Mouse (Mus musculus): ENCODE measurements around the gene Ndufb4. TPM values are rescaled to one million over a fixed set of nuclear protein-coding genes. Genes with fewer than 3 reads are reported as not detected.
"Not testable (repeated sequence)": the region's sequence is repeated elsewhere in the genome, so short reads cannot be mapped to it uniquely, and the experiment has no call there.

The Ndufb4 gene
- polyA plus RNA-seq (2016; fragmentation: Nextera tagmentation; extraction: Ambion mirVana), result 60.6 and 66.1 TPM in 2 replicates

DNA sequence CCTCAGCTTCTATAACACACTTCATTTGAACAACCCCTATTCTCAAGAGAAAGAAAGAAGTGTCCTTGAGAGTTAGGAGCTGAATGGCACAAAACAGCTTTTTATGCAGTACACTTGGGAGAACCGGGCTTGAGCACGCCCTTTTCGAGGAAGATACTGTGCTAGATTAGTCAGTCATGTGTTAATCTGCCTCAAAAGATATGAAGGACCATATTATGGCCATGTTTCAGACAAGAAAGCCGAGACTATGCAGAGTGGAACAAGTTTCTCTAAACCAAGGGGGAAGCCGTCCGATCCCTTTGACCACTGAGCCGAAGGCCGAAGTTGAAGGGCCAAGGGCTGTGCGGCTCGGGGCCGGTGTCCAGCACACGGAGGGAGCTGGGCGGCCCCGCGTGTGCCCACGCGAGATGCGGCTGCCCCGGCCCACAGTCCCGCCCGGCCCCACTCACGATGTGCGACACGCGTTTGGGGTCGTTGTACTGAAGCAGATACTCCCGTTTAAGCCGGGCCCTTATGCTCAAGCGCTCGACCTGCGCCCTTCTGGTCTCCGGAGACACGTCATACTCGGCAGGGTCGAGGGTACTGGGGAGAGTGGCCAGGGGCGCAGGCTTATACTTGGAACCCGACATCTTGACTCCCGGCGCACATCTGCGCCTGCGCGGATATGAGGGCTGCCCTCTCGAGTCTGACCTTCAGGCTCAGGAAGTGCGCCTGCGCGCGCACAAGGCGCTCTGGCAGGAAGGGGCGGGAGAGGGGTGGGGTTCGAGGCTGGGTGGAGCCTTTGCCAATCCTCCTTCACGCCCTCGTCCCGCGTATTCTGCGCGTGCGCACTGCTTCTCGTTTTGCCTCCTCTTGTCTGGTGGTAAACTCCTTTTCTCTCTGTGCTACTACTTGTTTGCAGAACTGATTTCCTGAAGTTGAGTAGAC lies at the start of gene Ndufb4:
TSS of gene Ndufb4 (minus strand) at position 723 of the 927 bp plus-strand sequence.
- peak; percentile 89 for ATAC-seq (ENCODE audit: insufficient number of reproducible peaks, insufficient read depth, low FRiP score, low TSS enrichment)
- Histone ChIP-seq H3K9ac (peak within 1 kb of the TSS; percentile 78), H3K36me3 (0 out of 2 replicates have a peak, but pooled peaks cover 6% of the 10 kb centered on the region), H3K4me3 (peak within 1 kb of the TSS; percentile 63), H3K27me3 (no peaks in the 10 kb centered on the region), H3K27ac (peak within 1 kb of the TSS; percentile 48), H3K4me1 (peaks cover 11% of the 10 kb centered on the region; the same call in 1 of the 2 replicates), H3K9me3 (no peaks in the 10 kb centered on the region), H3K4me2 (replicated peaks) (peak within 1 kb of the TSS; percentile 59)
- under 1% methylated on average over 57 of the region's 58 CpGs for WGBS

DNA sequence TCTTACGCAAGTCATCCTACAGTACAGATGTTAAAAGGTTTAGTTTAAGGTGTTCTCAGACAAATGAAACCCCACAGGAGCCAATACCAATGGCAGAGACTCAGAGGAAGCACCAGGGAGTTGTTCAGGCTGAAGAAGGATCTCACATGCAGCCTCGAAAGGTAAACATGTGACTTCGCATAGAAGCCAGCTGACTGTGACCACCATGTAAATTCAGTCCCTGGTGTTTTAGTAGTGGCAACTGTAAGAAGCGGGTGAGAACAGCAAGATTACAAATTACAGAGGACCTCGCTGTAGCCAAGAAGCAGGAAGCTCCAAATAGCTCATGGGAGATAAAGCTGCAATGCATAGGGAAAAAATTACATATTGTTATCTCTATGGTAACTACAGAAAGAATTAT lies 49.6 kb upstream of the Ndufb4 start:
- no peak overlapping the region for H3K27ac ChIP-seq
- peaks cover 2% of the 10 kb centered on the region; the same call in 1 of the 2 replicates for H3K4me1 ChIP-seq
- no peak for ATAC-seq (ENCODE audit: insufficient number of reproducible peaks, insufficient read depth, low FRiP score, low TSS enrichment)
- H3K4me2 ChIP-seq (replicated peaks), result no peak overlapping the region
- no peaks in the 10 kb centered on the region for H3K27me3 ChIP-seq
- H3K4me3 ChIP-seq, result no peak overlapping the region
- WGBS, result 82% methylated on average over 5 of the region's 5 CpGs
- H3K9me3 ChIP-seq, result no peaks in the 10 kb centered on the region
- no peaks in the 10 kb centered on the region for H3K36me3 ChIP-seq
- H3K9ac ChIP-seq, result no peak overlapping the region

- not testable (repeated sequence) for ATAC-seq (ENCODE audit: insufficient number of reproducible peaks, insufficient read depth, low FRiP score, low TSS enrichment); H3K27ac ChIP-seq; H3K9me3 ChIP-seq; H3K4me3 ChIP-seq; H3K36me3 ChIP-seq; H3K9ac ChIP-seq; H3K4me2 ChIP-seq (replicated peaks); H3K27me3 ChIP-seq; H3K4me1 ChIP-seq
These were observed 45.8 kb upstream of the Ndufb4 start for GRCm38 (mm10) chr16:37700071-37700470.

DNA sequence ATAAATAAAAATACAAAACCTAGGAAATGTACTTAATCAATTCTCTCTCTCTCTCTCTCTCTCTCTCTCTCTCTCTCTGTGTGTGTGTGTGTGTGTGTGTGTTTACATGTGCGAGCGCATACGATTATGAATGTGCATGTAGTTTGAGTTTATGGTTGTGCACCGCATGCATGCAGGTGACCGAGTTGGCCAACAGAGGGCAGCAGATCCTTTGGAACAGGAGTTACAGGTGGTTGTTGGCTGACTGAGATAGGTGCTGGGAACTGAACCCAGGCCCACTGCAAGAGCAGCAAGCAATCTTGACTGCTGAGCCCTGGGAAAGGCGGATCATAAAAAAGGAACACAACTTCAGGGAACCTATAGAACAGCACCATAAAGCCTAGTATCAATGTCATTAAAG lies 44.5 kb upstream of the Ndufb4 start:
- Histone ChIP-seq H3K27ac (no peak overlapping the region), H3K4me1 (no peaks in the 10 kb centered on the region), H3K36me3 (no peaks in the 10 kb centered on the region), H3K27me3 (no peaks in the 10 kb centered on the region), H3K9me3 (no peaks in the 10 kb centered on the region), H3K4me3 (no peak overlapping the region), H3K9ac (no peak overlapping the region), H3K4me2 (replicated peaks) (no peak overlapping the region)
- 95% methylated on average over 6 of the region's 6 CpGs for WGBS
- ATAC-seq (ENCODE audit: insufficient number of reproducible peaks, insufficient read depth, low FRiP score, low TSS enrichment), result no peak

- H3K9ac ChIP-seq, result no peak overlapping the region
- H3K27me3 ChIP-seq, result no peaks in the 10 kb centered on the region
- no peaks in the 10 kb centered on the region for H3K4me1 ChIP-seq
- H3K27ac ChIP-seq, result no peak overlapping the region
- ATAC-seq (ENCODE audit: insufficient number of reproducible peaks, insufficient read depth, low FRiP score, low TSS enrichment), result no peak
- H3K36me3 ChIP-seq, result no peaks in the 10 kb centered on the region
- no peak overlapping the region for H3K4me2 ChIP-seq (replicated peaks)
- no peak overlapping the region for H3K4me3 ChIP-seq
- no peaks in the 10 kb centered on the region for H3K9me3 ChIP-seq
- 88% methylated on average over 5 of the region's 5 CpGs for WGBS
These were observed 43.0 kb upstream of the Ndufb4 start for GRCm38 (mm10) chr16:37697271-37697670.

- peaks cover 26% of the 10 kb centered on the region for H3K4me1 ChIP-seq
- no peaks in the 10 kb centered on the region for H3K27me3 ChIP-seq
- H3K36me3 ChIP-seq, result no peaks in the 10 kb centered on the region
- no peak overlapping the region for H3K9ac ChIP-seq
- ATAC-seq (ENCODE audit: insufficient number of reproducible peaks, insufficient read depth, low FRiP score, low TSS enrichment), result no peak
- H3K9me3 ChIP-seq, result no peaks in the 10 kb centered on the region
- no peak overlapping the region for H3K4me2 ChIP-seq (replicated peaks)
- no peak overlapping the region for H3K27ac ChIP-seq
- H3K4me3 ChIP-seq, result no peak overlapping the region
- 84% methylated on average over 12 of the region's 12 CpGs for WGBS
These were observed 36.9 kb upstream of the Ndufb4 start for GRCm38 (mm10) chr16:37690932-37691730.

GRCm38 (mm10) chr16:37690465-37690864 lies 36.2 kb upstream of the Ndufb4 start:
- no peaks in the 10 kb centered on the region for H3K36me3 ChIP-seq
- no peak for ATAC-seq (ENCODE audit: insufficient number of reproducible peaks, insufficient read depth, low FRiP score, low TSS enrichment)
- peak overlapping the region; percentile 30; the same call in 1 of the 2 replicates for H3K27ac ChIP-seq

GRCm38 (mm10) chr16:37689934-37690333 lies 35.7 kb upstream of the Ndufb4 start:
- Histone ChIP-seq H3K9me3 (no peaks in the 10 kb centered on the region), H3K27ac (peak overlapping the region; percentile 30), H3K4me3 (no peak overlapping the region), H3K4me1 (peaks cover 30% of the 10 kb centered on the region), H3K9ac (no peak overlapping the region), H3K36me3 (no peaks in the 10 kb centered on the region), H3K27me3 (no peaks in the 10 kb centered on the region), H3K4me2 (replicated peaks) (no peak overlapping the region)
- 29% methylated on average over 10 of the region's 10 CpGs for WGBS
- no peak for ATAC-seq (ENCODE audit: insufficient number of reproducible peaks, insufficient read depth, low FRiP score, low TSS enrichment)

More at GRCm38 (mm10) chr16:37690465-37690864, 36.2 kb upstream of the Ndufb4 start:
- Histone ChIP-seq H3K9me3 (no peaks in the 10 kb centered on the region), H3K4me1 (peaks cover 28% of the 10 kb centered on the region), H3K9ac (no peak overlapping the region), H3K27me3 (no peaks in the 10 kb centered on the region), H3K4me2 (replicated peaks) (no peak overlapping the region), H3K4me3 (no peak overlapping the region)
- WGBS, result 74% methylated on average over 6 of the region's 6 CpGs

DNA sequence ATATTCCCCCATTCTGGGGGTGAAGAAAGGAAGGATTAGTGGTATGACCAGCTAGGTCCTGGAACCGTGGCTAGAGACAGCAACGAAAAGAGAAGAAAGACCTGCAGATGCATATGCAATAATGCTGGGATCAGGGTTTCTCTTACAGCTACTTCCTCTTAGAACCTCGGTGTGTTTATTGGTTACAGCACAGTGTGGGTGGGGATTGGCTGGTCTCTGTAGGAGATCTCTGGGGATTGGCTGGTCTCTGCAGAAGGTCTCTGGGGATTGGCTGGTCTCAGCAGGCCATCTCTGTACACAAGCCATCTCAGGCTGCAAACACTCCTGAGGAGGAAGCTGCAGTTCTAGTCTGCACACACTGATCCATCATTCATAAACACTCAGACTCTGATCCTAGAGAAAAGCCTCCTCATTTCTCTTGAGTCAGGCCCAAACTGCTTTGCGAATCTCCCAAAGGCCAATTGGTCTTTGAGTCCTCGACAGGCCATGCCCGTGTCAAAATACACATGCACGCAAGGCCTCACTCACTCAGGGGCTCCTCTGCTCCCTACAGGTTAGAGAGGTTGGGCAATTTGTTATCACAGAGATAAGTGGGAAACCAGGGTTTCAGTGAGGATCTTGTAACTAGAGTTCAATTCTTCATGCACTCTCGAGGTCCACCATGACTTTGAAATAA lies 35.1 kb upstream of the Ndufb4 start:
- no peaks in the 10 kb centered on the region for H3K27me3 ChIP-seq
- peaks cover 30% of the 10 kb centered on the region for H3K4me1 ChIP-seq
- H3K27ac ChIP-seq, result peak overlapping the region; percentile 30
- no peak overlapping the region for H3K4me3 ChIP-seq
- no peak overlapping the region for H3K9ac ChIP-seq
- no peak overlapping the region for H3K4me2 ChIP-seq (replicated peaks)
- 73% methylated on average over 8 of the region's 8 CpGs for WGBS
- ATAC-seq (ENCODE audit: insufficient number of reproducible peaks, insufficient read depth, low FRiP score, low TSS enrichment), result no peak
- no peaks in the 10 kb centered on the region for H3K36me3 ChIP-seq
- no peaks in the 10 kb centered on the region for H3K9me3 ChIP-seq

DNA sequence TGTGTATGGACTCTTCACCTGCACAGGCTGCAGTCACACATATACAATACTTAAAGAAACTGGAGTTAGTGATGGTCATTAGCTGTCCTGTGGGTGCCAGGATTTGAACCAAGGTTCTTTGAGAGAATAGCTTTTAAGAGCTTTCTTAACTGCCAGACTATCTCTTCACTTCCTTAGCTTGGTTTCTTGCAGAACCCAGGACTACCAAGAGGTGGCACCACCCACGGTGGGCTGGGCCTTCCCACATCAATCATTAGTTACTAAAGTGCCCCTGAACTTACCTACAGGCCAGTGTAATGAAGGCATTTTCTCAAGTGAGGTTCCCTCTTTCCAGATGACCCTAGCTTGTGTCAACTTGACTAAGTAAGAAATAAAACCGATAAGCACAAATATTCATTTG lies 33.9 kb upstream of the Ndufb4 start:
- no peaks in the 10 kb centered on the region for H3K27me3 ChIP-seq
- H3K9me3 ChIP-seq, result no peaks in the 10 kb centered on the region
- no peaks in the 10 kb centered on the region for H3K36me3 ChIP-seq
- 78% methylated on average over 2 of the region's 2 CpGs for WGBS
- ATAC-seq (ENCODE audit: insufficient number of reproducible peaks, insufficient read depth, low FRiP score, low TSS enrichment), result no peak
- peaks cover 42% of the 10 kb centered on the region for H3K4me1 ChIP-seq
- H3K9ac ChIP-seq, result no peak overlapping the region
- no peak overlapping the region for H3K4me3 ChIP-seq
- H3K4me2 ChIP-seq (replicated peaks), result no peak overlapping the region
- H3K27ac ChIP-seq, result no peak overlapping the region

- H3K9ac ChIP-seq, result no peak overlapping the region
- no peaks in the 10 kb centered on the region for H3K27me3 ChIP-seq
- WGBS, result 61% methylated on average over 14 of the region's 14 CpGs
- H3K27ac ChIP-seq, result peak overlapping the region; percentile 31; the same call in 1 of the 2 replicates
- no peak overlapping the region for H3K4me3 ChIP-seq
- ATAC-seq (ENCODE audit: insufficient number of reproducible peaks, insufficient read depth, low FRiP score, low TSS enrichment), result no peak
- H3K4me1 ChIP-seq, result peaks cover 45% of the 10 kb centered on the region
- no peak overlapping the region for H3K4me2 ChIP-seq (replicated peaks)
- no peaks in the 10 kb centered on the region for H3K36me3 ChIP-seq
- no peaks in the 10 kb centered on the region for H3K9me3 ChIP-seq
These were observed 33.2 kb upstream of the Ndufb4 start for GRCm38 (mm10) chr16:37687301-37687980.

Data from embryonic facial prominence, embryonic 12.5 days (tissue).